Mouse (Mus musculus) right cerebral cortex, adult 18-20 months (tissue): Measurements from ENCODE around the gene Zfp663.

ENCODE experiments used
- DNase-seq: peaks from one replicate; pipeline ENCODE4 v3.0.0; 2022; ENCODE audit warnings: mixed read lengths

Zfp663 gene

GRCm38 (mm10) chr2:165368496-165368895, at the start of gene Zfp663:
TSS of gene Zfp663 (minus strand) at chr2:165368729.
- no peak for DNase-seq

DNA sequence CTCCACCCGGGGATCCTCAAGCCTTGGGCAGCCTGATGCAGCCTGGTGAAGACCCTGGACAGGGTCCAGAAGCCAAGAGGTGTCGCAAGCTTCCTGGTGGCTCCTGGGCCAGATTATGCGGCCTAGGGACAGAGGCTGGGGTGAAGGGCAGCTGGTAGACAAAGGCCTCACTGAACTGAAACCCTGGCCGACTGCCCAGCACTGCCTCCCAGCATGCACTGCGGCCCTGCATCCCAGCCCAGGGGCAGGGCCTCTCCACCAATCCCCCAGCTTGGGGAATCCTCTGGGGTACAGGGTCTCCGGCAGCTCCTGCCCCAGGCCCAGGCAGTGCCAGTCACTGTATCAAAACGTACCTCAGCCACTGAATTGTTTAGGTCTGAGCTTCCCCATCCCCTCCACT, 48.8 kb upstream of the Zfp663 start:
- DNase-seq, result peak; percentile 78

DNA sequence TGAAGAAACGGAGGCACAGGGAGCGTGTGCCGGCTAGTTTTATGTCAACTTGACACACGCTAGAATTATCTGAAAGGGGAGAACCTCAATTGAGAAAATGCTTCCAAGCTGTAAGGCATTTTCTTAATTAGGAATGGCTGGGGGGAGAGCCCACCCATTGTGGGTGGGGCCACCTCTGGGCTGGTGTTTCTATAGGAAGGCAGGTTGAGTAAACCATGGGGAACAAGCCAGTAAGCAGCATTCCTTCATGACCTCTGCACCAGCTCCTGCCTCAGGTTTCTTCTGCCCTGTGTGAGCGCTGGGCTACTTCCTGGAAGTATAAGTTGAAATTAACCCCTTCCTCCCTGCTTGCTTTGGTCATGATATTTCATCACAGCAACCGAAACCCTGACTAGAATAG, 47.3 kb upstream of the Zfp663 start:
- no peak for DNase-seq

GRCm38 (mm10) chr2:165415141-165415721, 46.7 kb upstream of the Zfp663 start:
- no peak for DNase-seq

DNA sequence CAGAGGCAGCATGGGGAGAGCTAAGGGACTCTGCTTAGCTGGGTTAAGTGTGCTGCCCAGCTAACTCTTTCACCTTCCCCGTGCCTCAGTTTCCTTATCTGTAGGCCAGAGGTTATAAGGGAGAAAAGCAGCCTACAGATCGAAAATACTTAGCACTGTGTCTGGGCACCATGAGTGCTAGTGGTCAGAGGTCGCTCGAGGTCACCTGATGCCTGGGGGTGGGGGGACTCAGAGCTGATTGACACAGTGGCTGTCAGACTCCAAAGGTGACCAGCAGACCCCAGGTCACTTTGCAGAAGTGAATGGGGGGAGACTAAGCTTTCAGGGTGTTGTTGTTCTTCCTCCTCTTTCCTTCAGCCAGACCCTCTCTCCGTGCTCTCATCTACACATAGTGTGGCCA, 45.8 kb upstream of the Zfp663 start:
- DNase-seq, result no peak

GRCm38 (mm10) chr2:165413884-165414283, 45.4 kb upstream of the Zfp663 start:
- no peak for DNase-seq

- DNase-seq, result peak; percentile 77
Measured at GRCm38 (mm10) chr2:165407700-165408301, 39.3 kb upstream of the Zfp663 start.

- peak; percentile 89 for DNase-seq
Measured at GRCm38 (mm10) chr2:165405351-165405750, 36.8 kb upstream of the Zfp663 start.

GRCm38 (mm10) chr2:165404951-165405350, 36.4 kb upstream of the Zfp663 start:
- DNase-seq, result no peak

- no peak for DNase-seq
Measured at GRCm38 (mm10) chr2:165398164-165398785, 29.7 kb upstream of the Zfp663 start.

DNA sequence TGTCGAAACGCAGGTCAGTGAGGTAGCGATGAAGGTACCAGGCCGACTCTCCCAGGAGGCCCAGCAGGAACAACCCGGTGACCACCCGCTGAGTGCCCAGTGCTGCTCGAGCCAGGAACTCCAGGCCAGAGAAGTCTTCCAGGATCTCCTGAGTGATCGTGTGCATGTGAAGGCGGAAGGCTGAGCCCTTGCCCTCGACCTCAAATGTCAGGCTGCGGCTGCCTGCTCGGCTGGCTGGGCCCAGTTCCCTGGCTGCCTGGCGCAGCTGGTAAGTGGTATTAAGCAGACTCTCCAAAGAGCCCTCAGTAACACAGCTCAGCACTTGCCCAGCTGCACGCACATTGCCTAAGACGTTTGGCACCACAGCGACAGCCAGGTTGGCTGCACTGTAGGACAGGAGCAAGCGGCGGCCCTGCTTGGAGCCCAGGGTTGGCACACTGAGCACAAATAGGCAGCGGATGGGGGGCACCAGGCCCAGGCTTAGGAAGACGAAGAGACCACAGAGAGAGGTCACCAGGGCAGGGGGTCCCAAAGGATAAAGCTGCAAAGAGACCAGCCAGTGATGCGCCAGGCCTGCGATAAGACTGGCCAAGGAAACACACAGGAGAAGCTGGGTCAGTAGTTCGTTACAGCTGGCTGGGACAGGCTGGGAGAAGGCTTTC, 29.1 kb upstream of the Zfp663 start:
- no peak for DNase-seq

DNA sequence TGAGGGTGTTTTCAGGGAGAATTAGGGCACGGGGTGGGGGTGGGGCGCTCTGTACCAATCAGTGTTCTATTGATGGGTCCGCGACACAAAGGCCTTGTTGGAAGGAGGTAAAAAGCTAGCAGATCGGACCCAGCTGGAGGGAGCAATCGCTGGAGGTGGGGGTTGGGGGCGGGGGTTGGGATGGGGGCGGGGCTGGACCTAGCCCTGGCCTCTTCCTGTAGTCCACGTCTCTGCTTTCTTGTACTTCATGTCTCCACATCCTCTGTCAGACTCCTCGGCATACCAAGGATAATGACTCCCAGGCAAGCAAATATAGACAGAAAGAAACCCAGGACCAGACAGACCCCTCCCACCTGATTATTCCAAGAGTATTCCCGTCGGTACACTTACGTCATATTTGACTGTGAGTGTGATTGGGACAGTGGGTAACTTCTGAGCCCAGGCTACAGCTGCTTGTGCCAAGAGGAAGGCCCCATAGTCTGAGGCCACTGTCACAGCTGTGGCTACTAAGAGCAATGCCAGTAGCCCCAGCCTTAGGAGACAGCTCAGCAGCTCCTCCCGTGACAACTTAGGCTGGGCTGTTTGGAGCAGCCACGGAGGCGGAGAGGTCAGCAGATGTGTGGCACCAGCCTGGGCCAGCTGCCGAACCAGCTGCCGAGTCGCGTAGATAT, 28.4 kb upstream of the Zfp663 start:
- DNase-seq, result no peak

GRCm38 (mm10) chr2:165392156-165392555, 23.6 kb upstream of the Zfp663 start:
- DNase-seq, result no peak

- peak; percentile 75 for DNase-seq
Measured at GRCm38 (mm10) chr2:165391561-165391960, 23.0 kb upstream of the Zfp663 start.

DNA sequence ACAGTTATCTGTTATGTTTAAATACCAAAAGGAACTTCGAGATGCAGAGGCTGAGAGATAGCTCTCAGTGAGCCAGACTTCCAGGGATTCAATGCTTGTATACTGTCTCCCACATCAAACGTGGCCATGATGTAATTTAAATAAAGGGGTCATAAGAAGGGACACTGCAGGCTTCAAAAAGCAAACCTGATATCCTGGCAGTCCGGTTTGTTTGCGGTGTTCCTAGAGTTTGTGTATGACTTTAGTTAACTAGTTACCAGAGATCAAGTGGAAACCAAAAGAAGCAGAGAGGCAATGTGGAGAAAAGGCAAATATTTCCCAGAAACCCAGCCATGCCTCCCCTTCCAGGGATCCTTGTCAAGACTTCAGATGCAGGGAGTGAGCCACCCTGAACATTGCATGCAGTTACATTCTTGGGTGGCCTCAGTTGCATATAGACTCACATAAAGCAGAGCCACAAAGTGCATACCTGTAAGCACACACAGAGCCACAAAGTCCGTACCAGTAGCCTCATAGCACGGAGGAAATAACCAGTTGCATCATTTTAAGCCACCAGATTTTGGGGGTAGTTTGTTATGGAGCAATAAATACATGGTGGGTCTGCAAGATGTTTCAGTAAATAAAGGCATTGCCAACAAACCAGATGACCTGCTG, 20.9 kb upstream of the Zfp663 start:
- DNase-seq, result no peak

DNA sequence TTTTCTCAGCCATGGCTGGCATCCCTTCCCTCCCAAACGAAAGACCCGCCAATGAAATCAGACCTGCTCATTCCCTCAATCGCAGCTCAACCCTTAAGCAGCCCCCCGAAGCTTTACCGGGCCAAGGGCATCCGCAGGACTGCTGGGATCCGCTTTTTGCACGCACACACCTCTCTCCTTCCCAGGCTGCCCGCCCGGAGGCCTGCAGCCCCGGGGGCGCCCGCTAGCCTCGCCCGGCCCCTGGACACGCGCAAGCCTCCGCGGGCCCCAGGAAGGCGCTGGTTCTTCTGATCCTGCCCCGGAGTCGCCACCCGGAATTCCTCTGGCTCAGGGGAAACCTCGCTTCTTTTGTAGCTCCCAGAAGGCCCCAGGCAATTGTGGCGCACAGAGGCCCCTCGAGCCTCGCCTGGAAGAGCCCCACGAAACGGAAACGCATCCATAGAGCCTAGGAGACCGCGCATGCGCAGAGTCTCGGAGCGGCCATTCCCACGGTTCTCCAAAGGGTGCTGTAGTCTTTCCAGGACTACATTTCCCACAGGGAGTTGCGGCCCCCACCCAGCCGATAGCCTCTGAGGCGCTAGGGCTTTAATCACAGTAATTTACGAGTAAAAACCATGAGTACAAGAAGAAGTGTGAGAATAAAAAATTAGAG, 19.4 kb upstream of the Zfp663 start, which contains the start of gene Zfp334:
Gene Zfp334, minus strand, starts transcription at position 416 of the 652 bp plus-strand sequence.
- peak; percentile 97 for DNase-seq

- DNase-seq, result no peak
Measured at GRCm38 (mm10) chr2:165387370-165387769, 18.8 kb upstream of the Zfp663 start.

DNA sequence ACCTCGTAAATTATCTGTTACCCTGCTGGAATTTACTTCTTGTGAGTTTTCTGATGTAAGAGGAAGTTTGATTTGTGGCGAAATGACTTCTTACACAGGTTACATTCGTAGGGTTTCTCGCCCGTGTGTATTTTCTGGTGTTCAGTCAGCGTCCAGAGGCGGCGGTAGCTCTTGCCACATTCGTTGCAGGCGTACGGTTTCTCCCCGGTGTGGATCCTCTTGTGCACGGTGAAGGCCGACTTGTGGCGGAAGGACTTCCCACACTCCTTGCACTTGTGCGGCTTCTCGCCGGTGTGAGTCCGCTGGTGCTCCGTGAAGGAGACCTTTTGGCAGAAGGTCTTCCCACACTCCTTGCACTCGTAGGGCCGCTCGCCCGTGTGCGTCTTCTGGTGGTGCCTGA, 11.5 kb upstream of the Zfp663 start:
- no peak for DNase-seq

DNA sequence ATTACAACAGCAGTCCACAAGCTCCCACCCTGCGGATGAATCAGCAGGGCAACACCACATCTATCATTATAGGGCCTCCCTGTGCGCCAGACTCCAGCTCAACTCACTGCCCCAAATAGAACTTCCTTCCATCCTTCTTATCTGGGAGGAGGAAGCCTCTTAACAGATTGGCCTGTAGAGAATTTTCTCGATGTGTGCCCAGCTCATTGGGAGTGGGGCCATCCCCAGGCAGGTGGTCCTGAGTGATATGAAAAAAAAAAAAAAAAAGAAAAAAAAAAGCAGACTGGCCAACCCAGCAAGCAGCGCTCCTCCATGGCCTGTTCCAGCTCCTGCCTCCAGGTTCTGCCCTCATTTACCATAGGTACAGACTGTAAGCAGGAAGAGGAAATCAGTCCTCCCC, 7.5 kb upstream of the Zfp663 start:
- DNase-seq, result no peak

- no peak for DNase-seq
Measured at GRCm38 (mm10) chr2:165375478-165375877, 6.9 kb upstream of the Zfp663 start.

DNA sequence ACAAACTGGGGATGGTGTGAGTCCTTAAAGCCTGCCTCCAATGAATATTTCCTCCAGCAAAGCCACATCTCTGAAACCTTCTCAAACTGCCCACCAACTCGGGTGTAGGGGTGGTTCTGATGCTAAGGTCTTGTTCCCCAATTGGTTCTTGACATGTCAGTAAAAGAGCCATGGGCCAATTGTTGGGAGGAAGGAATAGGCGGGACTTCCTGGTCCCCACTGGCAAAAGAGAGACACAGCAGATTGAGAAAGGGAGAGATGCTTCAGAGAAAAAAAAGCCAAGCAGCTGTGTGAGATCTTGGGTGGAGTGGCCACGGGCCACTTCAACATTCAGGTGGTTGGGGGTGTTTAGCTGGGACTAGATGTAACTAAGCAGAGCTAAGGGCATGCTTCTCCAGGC, 2.5 kb upstream of the Zfp663 start:
- peak; percentile 39 for DNase-seq

GRCm38 (mm10) chr2:165370348-165370747, 1.8 kb upstream of the Zfp663 start:
- DNase-seq, result no peak
